Mouse (Mus musculus): Measurements from ENCODE around the gene Clic6. TPM values are rescaled to one million over a fixed set of nuclear protein-coding genes. Genes with fewer than 3 reads are reported as not detected.

The Clic6 gene
- 2.7 and 3.2 TPM in 2 replicates for polyA plus RNA-seq (2015; fragmentation: Nextera tagmentation; extraction: Ambion mirVana)

DNA sequence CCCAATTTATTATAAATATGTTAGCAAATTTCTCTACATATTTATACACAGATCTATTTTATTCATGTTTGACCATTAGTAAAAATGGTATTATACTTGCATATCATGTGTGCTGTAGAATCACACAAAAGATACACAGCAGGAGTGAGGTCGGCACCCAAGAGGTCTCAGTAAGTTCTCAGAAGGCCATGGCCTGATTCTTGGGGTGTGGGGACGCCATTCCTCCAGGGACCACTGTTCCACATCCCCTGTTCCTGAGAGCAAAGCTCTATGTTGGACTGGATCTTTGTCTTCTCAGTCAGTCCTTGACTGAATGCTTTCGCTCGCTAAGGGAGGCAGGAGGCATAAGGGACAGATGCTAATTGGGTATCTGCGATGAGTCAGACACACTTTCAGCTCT lies at the start of gene Clic6:
TSS of gene Clic6 (plus strand) at position 301 of the 400 bp plus-strand sequence.
- no peak within 1 kb of the TSS for H3K27ac ChIP-seq (ENCODE audit: low read length)
- H3K9ac ChIP-seq (ENCODE audit: low read depth, low read length) = no peak within 1 kb of the TSS
- H3K27me3 ChIP-seq (ENCODE audit: control insufficient read depth, insufficient read depth, low read depth, low read length) = no peaks in the 10 kb centered on the region
- H3K4me1 ChIP-seq (ENCODE audit: control insufficient read depth, insufficient read depth, low read length) = no peaks in the 10 kb centered on the region
- H3K4me3 ChIP-seq (ENCODE audit: low read depth, low read length) = no peak within 1 kb of the TSS
- no peaks in the 10 kb centered on the region for H3K36me3 ChIP-seq (ENCODE audit: control insufficient read depth, insufficient read depth, low read length)
- no peak for ATAC-seq
- H3K4me2 ChIP-seq (ENCODE audit: low read length) = no peak within 1 kb of the TSS
- H3K9me3 ChIP-seq (replicated peaks; ENCODE audit: control insufficient read depth, low read length, poor library complexity, severe bottlenecking) = no peaks in the 10 kb centered on the region
- 81% methylated on average over 5 of the region's 5 CpGs for WGBS

DNA sequence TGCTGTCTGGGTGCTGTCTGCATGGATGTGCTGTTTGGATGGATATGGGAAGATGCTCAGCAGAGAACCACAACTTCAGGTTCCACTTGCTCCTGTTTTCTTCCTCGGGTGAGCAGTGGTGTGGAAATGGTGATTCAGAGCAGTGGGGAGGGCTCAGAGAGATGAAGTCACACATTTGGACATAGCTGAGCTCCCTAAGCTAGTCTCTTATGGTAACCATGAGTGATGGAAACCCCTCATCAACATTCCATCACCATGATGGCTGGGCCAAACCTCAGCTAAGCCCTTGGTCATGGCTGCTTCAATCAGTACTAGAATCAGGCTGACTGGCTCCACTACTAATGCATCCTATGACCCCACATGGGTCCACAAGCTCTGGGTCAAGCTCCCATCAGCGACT lies 45.8 kb upstream of the Clic6 start:
- H3K27ac ChIP-seq (ENCODE audit: low read length) = no peak overlapping the region
- no peak overlapping the region for H3K4me3 ChIP-seq (ENCODE audit: low read depth, low read length)
- 62% methylated on average over 2 of the region's 2 CpGs for WGBS
- no peaks in the 10 kb centered on the region for H3K36me3 ChIP-seq (ENCODE audit: control insufficient read depth, insufficient read depth, low read length)
- no peaks in the 10 kb centered on the region for H3K9me3 ChIP-seq (replicated peaks; ENCODE audit: control insufficient read depth, low read length, poor library complexity, severe bottlenecking)
- no peak overlapping the region for H3K4me2 ChIP-seq (ENCODE audit: low read length)
- no peaks in the 10 kb centered on the region for H3K27me3 ChIP-seq (ENCODE audit: control insufficient read depth, insufficient read depth, low read depth, low read length)
- ATAC-seq = no peak
- no peak overlapping the region for H3K9ac ChIP-seq (ENCODE audit: low read depth, low read length)
- peaks cover 14% of the 10 kb centered on the region for H3K4me1 ChIP-seq (ENCODE audit: control insufficient read depth, insufficient read depth, low read length)

GRCm38 (mm10) chr16:92440229-92440628 lies 45.3 kb upstream of the Clic6 start:
- Histone ChIP-seq H3K9ac (ENCODE audit: low read depth, low read length) (no peak overlapping the region), H3K4me3 (ENCODE audit: low read depth, low read length) (no peak overlapping the region), H3K4me1 (ENCODE audit: control insufficient read depth, insufficient read depth, low read length) (peaks cover 14% of the 10 kb centered on the region), H3K27ac (ENCODE audit: low read length) (no peak overlapping the region), H3K36me3 (ENCODE audit: control insufficient read depth, insufficient read depth, low read length) (no peaks in the 10 kb centered on the region), H3K27me3 (ENCODE audit: control insufficient read depth, insufficient read depth, low read depth, low read length) (no peaks in the 10 kb centered on the region), H3K4me2 (ENCODE audit: low read length) (no peak overlapping the region), H3K9me3 (replicated peaks; ENCODE audit: control insufficient read depth, low read length, poor library complexity, severe bottlenecking) (no peaks in the 10 kb centered on the region)
- ATAC-seq = no peak
- 73% methylated on average over 7 of the region's 8 CpGs for WGBS

- Histone ChIP-seq H3K9ac (ENCODE audit: low read depth, low read length) (no peak overlapping the region), H3K27me3 (ENCODE audit: control insufficient read depth, insufficient read depth, low read depth, low read length) (no peaks in the 10 kb centered on the region), H3K4me1 (ENCODE audit: control insufficient read depth, insufficient read depth, low read length) (peaks cover 14% of the 10 kb centered on the region), H3K9me3 (replicated peaks; ENCODE audit: control insufficient read depth, low read length, poor library complexity, severe bottlenecking) (no peaks in the 10 kb centered on the region), H3K4me2 (ENCODE audit: low read length) (no peak overlapping the region), H3K4me3 (ENCODE audit: low read depth, low read length) (no peak overlapping the region), H3K27ac (ENCODE audit: low read length) (no peak overlapping the region), H3K36me3 (ENCODE audit: control insufficient read depth, insufficient read depth, low read length) (no peaks in the 10 kb centered on the region)
- WGBS = 64% methylated on average over 3 of the region's 3 CpGs
- ATAC-seq = no peak
Measured at GRCm38 (mm10) chr16:92441203-92441602, 44.3 kb upstream of the Clic6 start.

GRCm38 (mm10) chr16:92442150-92442549 lies 43.4 kb upstream of the Clic6 start:
- no peaks in the 10 kb centered on the region for H3K9me3 ChIP-seq (replicated peaks; ENCODE audit: control insufficient read depth, low read length, poor library complexity, severe bottlenecking)

GRCm38 (mm10) chr16:92442946-92443345 lies 42.6 kb upstream of the Clic6 start:
- no peak overlapping the region for H3K9ac ChIP-seq (ENCODE audit: low read depth, low read length)
- H3K27me3 ChIP-seq (ENCODE audit: control insufficient read depth, insufficient read depth, low read depth, low read length) = no peaks in the 10 kb centered on the region
- H3K4me3 ChIP-seq (ENCODE audit: low read depth, low read length) = no peak overlapping the region
- H3K27ac ChIP-seq (ENCODE audit: low read length) = no peak overlapping the region
- no peaks in the 10 kb centered on the region for H3K36me3 ChIP-seq (ENCODE audit: control insufficient read depth, insufficient read depth, low read length)
- H3K4me2 ChIP-seq (ENCODE audit: low read length) = no peak overlapping the region
- ATAC-seq = no peak
- no peaks in the 10 kb centered on the region for H3K9me3 ChIP-seq (replicated peaks; ENCODE audit: control insufficient read depth, low read length, poor library complexity, severe bottlenecking)
- 94% methylated on average over 4 of the region's 4 CpGs for WGBS
- H3K4me1 ChIP-seq (ENCODE audit: control insufficient read depth, insufficient read depth, low read length) = peaks cover 14% of the 10 kb centered on the region

More at GRCm38 (mm10) chr16:92442150-92442549, 43.4 kb upstream of the Clic6 start:
- no peak for ATAC-seq
- H3K36me3 ChIP-seq (ENCODE audit: control insufficient read depth, insufficient read depth, low read length) = no peaks in the 10 kb centered on the region
- H3K27me3 ChIP-seq (ENCODE audit: control insufficient read depth, insufficient read depth, low read depth, low read length) = no peaks in the 10 kb centered on the region
- no peak overlapping the region for H3K9ac ChIP-seq (ENCODE audit: low read depth, low read length)
- H3K4me1 ChIP-seq (ENCODE audit: control insufficient read depth, insufficient read depth, low read length) = peaks cover 14% of the 10 kb centered on the region
- no peak overlapping the region for H3K27ac ChIP-seq (ENCODE audit: low read length)
- 91% methylated on average over 11 of the region's 11 CpGs for WGBS
- H3K4me3 ChIP-seq (ENCODE audit: low read depth, low read length) = no peak overlapping the region
- no peak overlapping the region for H3K4me2 ChIP-seq (ENCODE audit: low read length)

DNA sequence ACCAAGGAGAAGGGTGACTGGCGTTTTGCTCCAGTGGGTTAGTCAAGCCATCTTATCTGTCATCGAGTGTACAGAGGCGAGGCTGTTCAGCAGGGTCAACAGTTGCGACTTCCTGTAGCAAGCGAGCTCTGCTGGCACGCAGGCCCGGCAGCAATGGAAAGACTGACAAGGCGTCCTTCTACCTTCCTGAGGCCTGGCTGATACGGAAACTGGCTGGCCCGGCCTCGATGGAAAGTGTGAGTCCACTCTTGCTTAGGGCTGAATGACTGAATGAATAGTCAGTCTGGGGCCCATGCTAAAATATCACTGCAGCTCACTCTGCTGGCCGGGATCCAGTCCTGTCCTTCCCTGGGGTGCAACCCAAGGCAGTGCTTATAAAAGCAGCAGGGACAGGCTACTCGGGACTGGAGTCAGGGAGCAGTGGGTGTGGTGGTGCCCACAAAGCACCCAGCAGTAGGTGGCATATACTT lies 41.9 kb upstream of the Clic6 start:
- Histone ChIP-seq H3K27ac (ENCODE audit: low read length) (no peak overlapping the region), H3K4me1 (ENCODE audit: control insufficient read depth, insufficient read depth, low read length) (peaks cover 11% of the 10 kb centered on the region), H3K36me3 (ENCODE audit: control insufficient read depth, insufficient read depth, low read length) (no peaks in the 10 kb centered on the region), H3K27me3 (ENCODE audit: control insufficient read depth, insufficient read depth, low read depth, low read length) (no peaks in the 10 kb centered on the region), H3K4me2 (ENCODE audit: low read length) (no peak overlapping the region), H3K9ac (ENCODE audit: low read depth, low read length) (no peak overlapping the region), H3K9me3 (replicated peaks; ENCODE audit: control insufficient read depth, low read length, poor library complexity, severe bottlenecking) (no peaks in the 10 kb centered on the region), H3K4me3 (ENCODE audit: low read depth, low read length) (no peak overlapping the region)
- WGBS = 84% methylated on average over 13 of the region's 13 CpGs
- no peak for ATAC-seq

GRCm38 (mm10) chr16:92445377-92445776 lies 40.2 kb upstream of the Clic6 start:
- Histone ChIP-seq H3K9me3 (replicated peaks; ENCODE audit: control insufficient read depth, low read length, poor library complexity, severe bottlenecking) (no peaks in the 10 kb centered on the region), H3K36me3 (ENCODE audit: control insufficient read depth, insufficient read depth, low read length) (peaks cover 2% of the 10 kb centered on the region; the same call in 1 of the 2 replicates), H3K4me1 (ENCODE audit: control insufficient read depth, insufficient read depth, low read length) (peaks cover 9% of the 10 kb centered on the region), H3K27me3 (ENCODE audit: control insufficient read depth, insufficient read depth, low read depth, low read length) (no peaks in the 10 kb centered on the region), H3K4me2 (ENCODE audit: low read length) (no peak overlapping the region), H3K4me3 (ENCODE audit: low read depth, low read length) (no peak overlapping the region), H3K9ac (ENCODE audit: low read depth, low read length) (no peak overlapping the region), H3K27ac (ENCODE audit: low read length) (no peak overlapping the region)
- 61% methylated on average over 10 of the region's 10 CpGs for WGBS
- ATAC-seq = no peak

DNA sequence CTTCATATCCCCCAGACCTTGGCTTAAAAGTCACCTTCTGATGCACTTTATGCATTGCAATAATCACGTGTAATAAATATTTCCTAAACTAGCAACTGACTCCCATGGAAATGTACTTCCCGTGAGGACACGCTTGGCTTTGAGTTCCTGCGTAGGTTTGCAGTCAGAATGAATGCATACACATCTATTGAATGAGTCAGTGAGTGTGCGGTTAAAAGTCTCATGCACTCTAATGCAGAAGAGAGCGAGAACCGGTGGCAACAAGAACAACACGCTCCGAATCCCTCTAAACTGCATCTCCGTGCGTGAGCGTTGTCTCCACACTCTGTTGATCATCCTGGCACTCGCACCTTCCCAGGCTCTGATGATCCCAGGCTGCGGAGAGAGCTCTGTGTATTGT lies 36.5 kb upstream of the Clic6 start:
- Histone ChIP-seq H3K9me3 (replicated peaks; ENCODE audit: control insufficient read depth, low read length, poor library complexity, severe bottlenecking) (no peaks in the 10 kb centered on the region), H3K36me3 (ENCODE audit: control insufficient read depth, insufficient read depth, low read length) (peaks cover 10% of the 10 kb centered on the region), H3K9ac (ENCODE audit: low read depth, low read length) (no peak overlapping the region), H3K4me1 (ENCODE audit: control insufficient read depth, insufficient read depth, low read length) (peaks cover 4% of the 10 kb centered on the region; the same call in 1 of the 2 replicates), H3K4me3 (ENCODE audit: low read depth, low read length) (no peak overlapping the region), H3K4me2 (ENCODE audit: low read length) (no peak overlapping the region), H3K27me3 (ENCODE audit: control insufficient read depth, insufficient read depth, low read depth, low read length) (no peaks in the 10 kb centered on the region), H3K27ac (ENCODE audit: low read length) (no peak overlapping the region)
- no peak for ATAC-seq
- 94% methylated on average over 14 of the region's 14 CpGs for WGBS
